Mouse (Mus musculus): ENCODE data around the gene Enox1. TPM values are rescaled to one million over a fixed set of nuclear protein-coding genes. Genes with fewer than 3 reads are reported as not detected.

Enox1 gene
- polyA plus RNA-seq, 1 experiment = 1.1 TPM

- H3K27me3 ChIP-seq (replicated peaks; ENCODE audit: control insufficient read depth, insufficient read depth, low read length) = no peaks in the 10 kb centered on the region
- no peak overlapping the region for H3K27ac ChIP-seq (ENCODE audit: insufficient read depth, low read depth, low read length)
- no peaks in the 10 kb centered on the region for H3K36me3 ChIP-seq (ENCODE audit: control insufficient read depth, insufficient read depth, low read length)
- TF ChIP-seq POLR2A (IDR thresholded peaks at IDR 0.05; ENCODE audit: low read depth, low read length) (no peak), CTCF (conservative IDR thresholded peaks at IDR 0.05; ENCODE audit: insufficient read depth, insufficient read length, low read depth, low read length) (no peak)
- H3K4me3 ChIP-seq (ENCODE audit: insufficient read depth, low read depth, low read length) = no peak overlapping the region
- WGBS = 81% methylated on average over 1 of the region's 1 CpGs
- no peak for DNase-seq
- no peaks in the 10 kb centered on the region for H3K4me1 ChIP-seq (ENCODE audit: control insufficient read depth, insufficient read depth, low read length)
Observed at GRCm38 (mm10) chr14:77392476-77392875, 235.9 kb downstream of the Enox1 start.

- Histone ChIP-seq H3K4me1 (ENCODE audit: control insufficient read depth, insufficient read depth, low read length) (no peaks in the 10 kb centered on the region), H3K4me3 (ENCODE audit: insufficient read depth, low read depth, low read length) (no peak overlapping the region), H3K27me3 (replicated peaks; ENCODE audit: control insufficient read depth, insufficient read depth, low read length) (no peaks in the 10 kb centered on the region), H3K36me3 (ENCODE audit: control insufficient read depth, insufficient read depth, low read length) (no peaks in the 10 kb centered on the region), H3K27ac (ENCODE audit: insufficient read depth, low read depth, low read length) (no peak overlapping the region)
- WGBS = 76% methylated on average over 5 of the region's 5 CpGs
- TF ChIP-seq POLR2A (IDR thresholded peaks at IDR 0.05; ENCODE audit: low read depth, low read length) (no peak), CTCF (conservative IDR thresholded peaks at IDR 0.05; ENCODE audit: insufficient read depth, insufficient read length, low read depth, low read length) (no peak)
- no peak for DNase-seq
Observed at GRCm38 (mm10) chr14:77406241-77407114, 249.9 kb downstream of the Enox1 start.

GRCm38 (mm10) chr14:77409271-77409940 lies 252.8 kb downstream of the Enox1 start:
- 83% methylated on average over 8 of the region's 8 CpGs for WGBS
- DNase-seq = no peak

GRCm38 (mm10) chr14:77410354-77410753 lies 253.8 kb downstream of the Enox1 start:
- TF ChIP-seq POLR2A (IDR thresholded peaks at IDR 0.05; ENCODE audit: low read depth, low read length) (no peak), CTCF (conservative IDR thresholded peaks at IDR 0.05; ENCODE audit: insufficient read depth, insufficient read length, low read depth, low read length) (no peak)

More at GRCm38 (mm10) chr14:77409271-77409940, 252.8 kb downstream of the Enox1 start:
- no peak overlapping the region for H3K27ac ChIP-seq (ENCODE audit: insufficient read depth, low read depth, low read length)
- no peaks in the 10 kb centered on the region for H3K4me1 ChIP-seq (ENCODE audit: control insufficient read depth, insufficient read depth, low read length)
- TF ChIP-seq POLR2A (IDR thresholded peaks at IDR 0.05; ENCODE audit: low read depth, low read length) (no peak), CTCF (conservative IDR thresholded peaks at IDR 0.05; ENCODE audit: insufficient read depth, insufficient read length, low read depth, low read length) (no peak)
- no peak overlapping the region for H3K4me3 ChIP-seq (ENCODE audit: insufficient read depth, low read depth, low read length)
- no peaks in the 10 kb centered on the region for H3K27me3 ChIP-seq (replicated peaks; ENCODE audit: control insufficient read depth, insufficient read depth, low read length)
- H3K36me3 ChIP-seq (ENCODE audit: control insufficient read depth, insufficient read depth, low read length) = no peaks in the 10 kb centered on the region

GRCm38 (mm10) chr14:77413106-77413505 lies 256.5 kb downstream of the Enox1 start:
- no peaks in the 10 kb centered on the region for H3K4me1 ChIP-seq (ENCODE audit: control insufficient read depth, insufficient read depth, low read length)
- H3K36me3 ChIP-seq (ENCODE audit: control insufficient read depth, insufficient read depth, low read length) = no peaks in the 10 kb centered on the region
- WGBS = 70% methylated on average over 5 of the region's 5 CpGs
- H3K27me3 ChIP-seq (replicated peaks; ENCODE audit: control insufficient read depth, insufficient read depth, low read length) = no peaks in the 10 kb centered on the region
- H3K4me3 ChIP-seq (ENCODE audit: insufficient read depth, low read depth, low read length) = no peak overlapping the region
- no peak for DNase-seq
- no peak overlapping the region for H3K27ac ChIP-seq (ENCODE audit: insufficient read depth, low read depth, low read length)
- no peak for TF ChIP-seq CTCF (conservative IDR thresholded peaks at IDR 0.05; ENCODE audit: insufficient read depth, insufficient read length, low read depth, low read length)
- no peak for TF ChIP-seq POLR2A (IDR thresholded peaks at IDR 0.05; ENCODE audit: low read depth, low read length)

More at GRCm38 (mm10) chr14:77410354-77410753, 253.8 kb downstream of the Enox1 start:
- no peaks in the 10 kb centered on the region for H3K4me1 ChIP-seq (ENCODE audit: control insufficient read depth, insufficient read depth, low read length)
- 95% methylated on average over 9 of the region's 9 CpGs for WGBS
- H3K27me3 ChIP-seq (replicated peaks; ENCODE audit: control insufficient read depth, insufficient read depth, low read length) = no peaks in the 10 kb centered on the region
- H3K4me3 ChIP-seq (ENCODE audit: insufficient read depth, low read depth, low read length) = no peak overlapping the region
- H3K27ac ChIP-seq (ENCODE audit: insufficient read depth, low read depth, low read length) = no peak overlapping the region
- no peak for DNase-seq
- no peaks in the 10 kb centered on the region for H3K36me3 ChIP-seq (ENCODE audit: control insufficient read depth, insufficient read depth, low read length)

- Histone ChIP-seq H3K27me3 (replicated peaks; ENCODE audit: control insufficient read depth, insufficient read depth, low read length) (no peaks in the 10 kb centered on the region), H3K4me3 (ENCODE audit: insufficient read depth, low read depth, low read length) (no peak overlapping the region), H3K36me3 (ENCODE audit: control insufficient read depth, insufficient read depth, low read length) (no peaks in the 10 kb centered on the region), H3K27ac (ENCODE audit: insufficient read depth, low read depth, low read length) (no peak overlapping the region), H3K4me1 (ENCODE audit: control insufficient read depth, insufficient read depth, low read length) (no peaks in the 10 kb centered on the region)
- DNase-seq = no peak
- WGBS = 66% methylated on average over 2 of the region's 2 CpGs
- TF ChIP-seq POLR2A (IDR thresholded peaks at IDR 0.05; ENCODE audit: low read depth, low read length) = no peak
- TF ChIP-seq CTCF (conservative IDR thresholded peaks at IDR 0.05; ENCODE audit: insufficient read depth, insufficient read length, low read depth, low read length) = no peak
Observed at GRCm38 (mm10) chr14:77416358-77416757, 259.8 kb downstream of the Enox1 start.

GRCm38 (mm10) chr14:77421031-77421430 lies 264.5 kb downstream of the Enox1 start:
- TF ChIP-seq POLR2A (IDR thresholded peaks at IDR 0.05; ENCODE audit: low read depth, low read length) (no peak), CTCF (conservative IDR thresholded peaks at IDR 0.05; ENCODE audit: insufficient read depth, insufficient read length, low read depth, low read length) (no peak)
- Histone ChIP-seq H3K36me3 (ENCODE audit: control insufficient read depth, insufficient read depth, low read length) (no peaks in the 10 kb centered on the region), H3K27me3 (replicated peaks; ENCODE audit: control insufficient read depth, insufficient read depth, low read length) (no peaks in the 10 kb centered on the region), H3K27ac (ENCODE audit: insufficient read depth, low read depth, low read length) (no peak overlapping the region), H3K4me1 (ENCODE audit: control insufficient read depth, insufficient read depth, low read length) (no peaks in the 10 kb centered on the region), H3K4me3 (ENCODE audit: insufficient read depth, low read depth, low read length) (no peak overlapping the region)
- no peak for DNase-seq
- 62% methylated on average over 6 of the region's 6 CpGs for WGBS

Data from kidney, adult 2 months (tissue).